Mouse (Mus musculus) heart, embryonic 14.5 days (tissue): Measurements from ENCODE around the gene Ttc34. TPM values are rescaled to one million over a fixed set of nuclear protein-coding genes. Genes with fewer than 3 reads are reported as not detected.

ENCODE experiments used
- ATAC-seq: fragments of 200-750 bp; cut with Nextera tagmentation; 2 replicates; pipeline ENCODE4 v1.8.0; 2017; ENCODE audit warnings: low read depth, moderate TSS enrichment; ENCODE audit not compliant: insufficient number of reproducible peaks, insufficient read depth, low FRiP score
- H3K27ac ChIP-seq, 2 experiments: fragments of 200-500 bp in 1 of 2; fragments of 300-500 bp in 1 of 2; sonication (generic) in 1 of 2; replicated peaks in 1 of 2; 2 replicates each; pipeline ENCODE4 v1.5.1; 2012 to 2014; ENCODE audit warnings: low read depth in 2 of 2, low read length in 2 of 2, control low read depth in 1 of 2, mild to moderate bottlenecking in 1 of 2, mixed read lengths in 1 of 2; ENCODE audit not compliant: control insufficient read depth in 1 of 2, insufficient read depth in 1 of 2
- H3K27me3 ChIP-seq: fragments of 300-500 bp; sonication (generic); 2 replicates; pipeline ENCODE4 v1.6.1; 2014; ENCODE audit warnings: mild to moderate bottlenecking, low read length, control low read depth; ENCODE audit not compliant: control insufficient read depth, insufficient read depth
- H3K36me3 ChIP-seq: fragments of 300-500 bp; sonication (generic); 2 replicates; pipeline ENCODE4 v1.6.1; 2014; ENCODE audit warnings: mild to moderate bottlenecking, control low read depth, low read length, mixed read lengths; ENCODE audit not compliant: control insufficient read depth, insufficient read depth
- H3K4me1 ChIP-seq, 2 experiments: fragments of 200-500 bp in 1 of 2; fragments of 300-500 bp in 1 of 2; sonication (generic) in 1 of 2; 2 replicates each; pipeline ENCODE4 v1.6.1; 2012 to 2014; ENCODE audit warnings: low read length in 2 of 2, control low read depth in 1 of 2, mixed read lengths in 1 of 2; ENCODE audit not compliant: control insufficient read depth in 2 of 2, insufficient read depth in 2 of 2
- H3K4me2 ChIP-seq: fragments of 300-500 bp; sonication (generic); 2 replicates; pipeline ENCODE4 v1.6.1; 2014; ENCODE audit warnings: mild to moderate bottlenecking, low read length
- H3K4me3 ChIP-seq, 2 experiments: fragments of 200-500 bp in 1 of 2; fragments of 300-500 bp in 1 of 2; sonication (generic) in 1 of 2; 2 replicates each; pipeline ENCODE4 v1.5.1; 2012 to 2014; ENCODE audit warnings: low read length in 2 of 2, mild to moderate bottlenecking in 2 of 2, control low read depth in 1 of 2, low read depth in 1 of 2, moderate library complexity in 1 of 2; ENCODE audit not compliant: control insufficient read depth in 1 of 2, insufficient read depth in 1 of 2
- H3K9ac ChIP-seq: fragments of 300-500 bp; sonication (generic); 2 replicates; pipeline ENCODE4 v1.6.1; 2014; ENCODE audit warnings: mild to moderate bottlenecking, low read length
- H3K9me3 ChIP-seq: fragments of 300-500 bp; sonication (generic); 2 replicates; pipeline ENCODE4 v1.6.1; 2016; ENCODE audit warnings: low read length, control low read depth; ENCODE audit not compliant: control insufficient read depth
- WGBS: fragments of 180-500 bp; shearing (Covaris S2); extraction: QIAGEN DNeasy Blood & Tissue Kit; methylation state at CpG from one replicate; pipeline ENCODE4 v1.1.7; 2014; 5-methylcytosine and 5-hydroxymethylcytosine counted together
- polyA plus RNA-seq: library from polyadenylated mRNA; unstranded; fragments of >200 nt; fragmentation: Nextera tagmentation; extraction: Ambion mirVana; gene quantifications from 2 replicates; pipeline ENCODE4 v1.2.1, GENCODE M21; 2014

Gene Ttc34
- polyA plus RNA-seq, 1 experiment from 2014 or later, result 0.22 TPM

DNA sequence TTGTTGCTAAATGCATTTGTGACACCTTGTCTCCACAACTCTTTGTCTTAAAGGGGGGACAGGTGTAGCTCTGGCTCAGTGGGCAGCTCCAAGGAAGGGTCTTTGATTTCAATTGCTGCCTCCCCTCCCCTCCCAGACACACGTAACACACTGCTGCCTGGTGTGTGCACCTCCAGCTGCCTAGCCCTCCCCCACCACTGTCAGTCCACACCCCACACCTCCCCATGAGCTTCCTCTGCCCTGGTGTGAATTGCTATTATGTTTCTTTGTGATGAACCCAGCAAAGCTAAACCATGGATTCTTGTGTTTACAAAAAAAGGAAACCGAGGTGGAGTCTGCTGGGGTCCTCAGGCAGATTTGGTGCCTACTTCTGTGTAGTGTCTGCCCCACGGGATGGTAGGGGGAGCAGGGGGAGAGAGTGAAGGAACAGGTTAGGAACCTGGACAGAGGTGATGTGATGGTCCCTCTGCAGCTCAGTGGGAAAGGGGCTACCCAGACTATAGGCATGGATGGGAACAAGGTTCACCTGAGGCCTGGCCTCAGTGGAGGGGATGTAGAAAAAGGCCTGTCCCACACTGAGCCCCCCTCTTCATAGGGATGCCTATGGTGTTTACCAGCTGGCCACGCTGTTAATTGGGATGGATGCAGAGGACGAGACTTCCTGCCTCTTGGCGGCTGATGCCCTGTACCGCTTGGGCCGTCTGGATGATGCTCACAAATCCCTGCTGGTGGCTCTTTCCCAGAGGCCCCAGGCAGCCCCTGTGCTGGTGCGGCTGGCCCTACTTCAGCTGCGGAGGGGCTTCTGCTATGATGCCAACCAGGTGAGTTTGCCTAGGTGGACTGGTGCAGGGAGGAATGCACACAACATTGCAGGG lies 20.3 kb downstream of the Ttc34 start:
- no peak overlapping the region for H3K4me3 ChIP-seq
- H3K9me3 ChIP-seq, result 0 out of 2 replicates have a peak, but pooled peaks cover 3% of the 10 kb centered on the region
- H3K36me3 ChIP-seq, result no peaks in the 10 kb centered on the region
- H3K27ac ChIP-seq, result no peak overlapping the region
- H3K27me3 ChIP-seq, result peaks cover 41% of the 10 kb centered on the region
- H3K9ac ChIP-seq, result no peak overlapping the region
- H3K4me1 ChIP-seq, result peaks cover 5% of the 10 kb centered on the region in 2 experiments; a peak in 3 of 4 replicates
- no peak for ATAC-seq
- WGBS, result 77% methylated on average over 10 of the region's 10 CpGs
- H3K4me2 ChIP-seq, result no peak overlapping the region

DNA sequence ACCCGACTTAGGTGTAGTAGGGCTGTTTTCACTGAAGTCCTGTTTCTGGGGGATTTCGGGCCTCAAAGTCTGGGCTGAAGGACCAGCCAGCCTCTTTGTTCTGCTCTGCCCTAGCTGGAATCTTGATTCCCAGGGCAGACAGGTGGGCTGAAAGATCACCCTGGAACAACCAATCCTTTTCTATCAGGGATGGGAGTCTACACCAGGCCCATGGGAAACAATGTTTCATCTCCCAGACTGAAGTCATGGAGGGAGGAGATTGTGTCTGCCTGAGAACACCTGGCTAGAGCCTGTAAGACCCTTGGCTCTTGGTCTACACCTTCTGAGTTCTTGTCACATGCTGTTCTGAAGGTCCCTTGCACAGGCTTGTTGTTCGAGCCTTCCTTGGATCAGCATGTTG lies 21.3 kb downstream of the Ttc34 start:
- H3K27ac ChIP-seq, result no peak overlapping the region
- H3K4me2 ChIP-seq, result no peak overlapping the region
- H3K9ac ChIP-seq, result no peak overlapping the region
- H3K4me1 ChIP-seq, result peaks cover 5% of the 10 kb centered on the region in 2 experiments; a peak in 3 of 4 replicates
- H3K36me3 ChIP-seq, result no peaks in the 10 kb centered on the region
- H3K4me3 ChIP-seq, result no peak overlapping the region
- 56% methylated on average over 3 of the region's 3 CpGs for WGBS
- ATAC-seq, result no peak
- H3K27me3 ChIP-seq, result peaks cover 41% of the 10 kb centered on the region
- H3K9me3 ChIP-seq, result 0 out of 2 replicates have a peak, but pooled peaks cover 3% of the 10 kb centered on the region

DNA sequence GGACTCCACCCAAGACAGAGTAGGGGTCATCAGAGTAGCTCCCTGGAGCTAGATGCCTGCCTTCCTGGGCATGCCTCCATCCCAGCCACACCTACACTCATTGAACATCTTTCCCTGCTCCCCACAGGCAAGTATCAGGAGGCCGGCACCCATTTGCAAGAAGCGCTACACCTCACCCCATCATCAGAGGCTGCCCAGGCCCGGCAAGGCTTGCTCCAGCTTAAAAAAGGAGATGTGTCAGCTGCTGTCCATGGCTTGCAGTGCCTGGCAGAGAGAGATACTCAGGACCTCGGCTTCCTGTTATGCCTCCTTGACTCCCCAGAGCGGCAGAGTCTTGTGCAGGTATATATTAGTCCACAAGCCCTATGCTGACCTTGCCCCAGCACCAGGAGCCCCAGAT lies 24.7 kb downstream of the Ttc34 start:
- Histone ChIP-seq H3K27me3 (peaks cover 11% of the 10 kb centered on the region), H3K4me1 (peaks cover 8 to 9% of the 10 kb centered on the region in 2 experiments), H3K36me3 (no peaks in the 10 kb centered on the region), H3K27ac (no peak overlapping the region), H3K9ac (no peak overlapping the region), H3K4me3 (no peak overlapping the region), H3K4me2 (no peak overlapping the region), H3K9me3 (0 out of 2 replicates have a peak, but pooled peaks cover 2% of the 10 kb centered on the region)
- ATAC-seq, result no peak
- WGBS, result 60% methylated on average over 5 of the region's 5 CpGs

DNA sequence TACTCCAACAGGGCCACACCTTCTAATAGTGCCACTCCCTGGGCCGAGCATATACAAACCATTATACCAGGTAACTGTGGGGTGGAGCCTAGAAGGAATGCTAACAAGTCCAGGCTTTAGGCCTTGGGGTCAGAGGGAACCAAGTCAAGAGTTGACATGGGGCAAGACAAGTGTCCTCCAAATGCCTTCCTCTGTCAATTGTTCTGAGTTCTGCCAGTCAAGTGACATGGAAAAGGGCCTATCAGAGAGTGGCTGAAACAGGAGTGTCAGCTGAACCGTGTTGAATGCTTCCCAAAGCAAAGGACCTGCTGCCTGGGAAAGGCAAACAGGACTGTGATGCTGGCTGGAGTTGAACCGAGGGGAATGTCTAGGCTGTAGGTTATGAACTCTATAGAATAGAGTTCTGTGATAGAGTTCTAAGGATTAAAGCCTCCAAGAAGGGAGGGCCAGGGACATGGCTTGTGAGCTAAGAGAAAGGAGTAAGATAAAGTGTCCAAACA lies 26.2 kb downstream of the Ttc34 start:
- Histone ChIP-seq H3K4me1 (peaks cover 8 to 9% of the 10 kb centered on the region in 2 experiments), H3K27ac (no peak overlapping the region), H3K27me3 (no peaks in the 10 kb centered on the region), H3K4me3 (no peak overlapping the region), H3K36me3 (no peaks in the 10 kb centered on the region), H3K9me3 (no peaks in the 10 kb centered on the region), H3K4me2 (no peak overlapping the region), H3K9ac (no peak overlapping the region)
- ATAC-seq, result no peak
- WGBS, result 79% methylated on average over 3 of the region's 3 CpGs

DNA sequence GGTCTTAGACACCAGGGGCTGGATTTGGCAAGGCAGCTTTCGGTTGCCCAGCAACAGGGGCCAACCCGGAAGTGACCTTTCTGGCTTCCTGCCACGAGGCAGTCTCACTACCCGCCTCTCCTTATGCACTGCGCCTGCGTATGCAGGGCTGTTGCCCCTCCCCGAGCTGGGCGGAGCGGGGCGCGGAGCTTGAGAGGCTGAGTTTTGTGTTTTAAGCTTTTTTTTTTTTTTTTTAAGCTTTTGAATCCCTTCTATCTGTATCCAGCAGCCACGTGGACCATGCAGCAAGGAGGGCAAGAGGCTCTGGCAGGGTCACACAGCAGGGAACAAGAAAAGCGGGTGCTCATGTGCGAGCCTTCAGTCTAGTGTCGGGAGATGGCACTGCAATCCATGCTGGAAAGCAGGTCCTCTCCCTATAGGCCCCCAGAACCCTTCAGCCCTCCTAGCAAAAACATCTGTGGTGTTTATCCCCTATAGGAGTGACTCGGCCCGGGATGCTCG lies 27.1 kb downstream of the Ttc34 start:
- H3K4me3 ChIP-seq, result peak overlapping the region; percentile 37 to 46
- H3K9me3 ChIP-seq, result no peaks in the 10 kb centered on the region
- H3K9ac ChIP-seq, result peak overlapping the region; percentile 59
- peak overlapping the region; percentile 39 to 40; a peak in 2 of 4 replicates for H3K27ac ChIP-seq
- no peaks in the 10 kb centered on the region for H3K27me3 ChIP-seq
- peak; percentile 81 for ATAC-seq
- no peaks in the 10 kb centered on the region for H3K36me3 ChIP-seq
- peak overlapping the region; percentile 56 for H3K4me2 ChIP-seq
- H3K4me1 ChIP-seq, result peaks cover 8 to 9% of the 10 kb centered on the region in 2 experiments
- WGBS, result 1% methylated on average over 18 of the region's 18 CpGs

DNA sequence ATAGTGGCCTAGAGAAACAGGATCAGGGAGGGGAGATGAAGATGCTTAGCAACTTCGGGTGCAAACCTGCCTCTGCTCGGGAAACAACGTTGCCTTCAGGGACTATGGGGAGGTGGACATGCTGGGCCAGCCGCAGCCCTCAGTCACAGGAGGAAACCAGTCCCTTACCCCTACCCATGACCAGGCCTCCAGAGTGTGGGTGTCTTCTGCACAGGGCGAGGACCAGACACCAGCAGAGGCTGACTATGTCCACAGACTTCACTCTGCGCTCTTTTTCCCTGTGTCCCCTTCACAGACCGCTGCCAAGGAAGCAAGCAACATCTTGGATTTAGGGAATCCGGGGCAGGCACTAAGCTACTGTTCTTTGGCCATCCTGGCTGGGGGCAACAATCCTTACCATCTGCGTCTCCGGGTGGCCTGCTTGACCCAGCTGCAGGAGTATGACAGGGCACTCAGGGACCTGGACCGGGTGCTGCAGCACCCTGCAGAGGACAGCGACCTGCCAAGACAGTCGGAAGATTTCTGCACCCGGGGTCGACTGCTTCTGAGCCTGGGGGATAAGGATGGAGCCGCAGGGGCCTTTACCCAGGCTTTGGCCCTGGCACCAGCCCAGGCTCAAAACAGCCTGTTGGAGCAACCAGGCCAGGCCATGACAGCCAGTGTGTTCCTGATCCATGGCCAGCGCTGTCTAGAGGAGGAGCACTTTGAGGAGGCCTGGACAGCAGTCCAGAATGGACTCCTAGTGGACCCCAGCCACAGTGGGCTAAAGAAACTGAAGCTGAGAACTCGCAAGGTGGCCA lies 27.9 kb downstream of the Ttc34 start:
- peak overlapping the region; percentile 56; the same call in 1 of the 2 replicates for H3K4me2 ChIP-seq
- no peaks in the 10 kb centered on the region for H3K9me3 ChIP-seq
- H3K4me3 ChIP-seq, result no peak overlapping the region
- H3K27me3 ChIP-seq, result no peaks in the 10 kb centered on the region
- 0 out of 4 replicates have a peak overlapping the region, but pooled peaks of 1 of the 2 experiments have one; percentile 39 for H3K27ac ChIP-seq
- WGBS, result 84% methylated on average over 18 of the region's 18 CpGs
- peaks cover 8 to 9% of the 10 kb centered on the region in 2 experiments for H3K4me1 ChIP-seq
- no peaks in the 10 kb centered on the region for H3K36me3 ChIP-seq
- H3K9ac ChIP-seq, result peak overlapping the region; percentile 59
- no peak for ATAC-seq

DNA sequence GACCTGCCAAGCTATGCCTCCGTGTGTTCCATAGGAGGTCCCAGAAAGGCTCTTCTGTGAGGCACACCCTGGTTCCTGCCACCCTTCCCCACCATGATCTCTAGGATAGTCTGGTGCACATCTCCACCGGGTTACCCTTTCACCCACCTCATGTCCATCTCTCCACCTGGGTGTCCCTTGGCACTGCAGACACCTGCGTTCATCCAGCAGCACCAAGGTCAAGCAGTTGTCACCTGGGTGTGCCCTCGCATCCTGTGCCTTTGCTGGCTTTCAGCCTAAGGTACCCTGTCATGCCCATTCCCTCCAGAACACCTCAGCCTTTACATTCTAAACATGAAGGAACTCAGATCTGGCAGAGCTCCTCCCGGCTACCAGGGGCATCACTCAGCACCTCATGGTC lies 29.1 kb downstream of the Ttc34 start:
- no peak overlapping the region for H3K4me3 ChIP-seq
- no peaks in the 10 kb centered on the region for H3K9me3 ChIP-seq
- no peak overlapping the region for H3K27ac ChIP-seq
- 0 out of 2 replicates have a peak, but pooled peaks cover 1% of the 10 kb centered on the region for H3K27me3 ChIP-seq
- no peaks in the 10 kb centered on the region for H3K36me3 ChIP-seq
- ATAC-seq, result no peak
- H3K4me1 ChIP-seq, result peaks cover 8 to 9% of the 10 kb centered on the region in 2 experiments
- WGBS, result 79% methylated on average over 5 of the region's 5 CpGs
- H3K9ac ChIP-seq, result no peak overlapping the region
- no peak overlapping the region for H3K4me2 ChIP-seq
